Mouse (Mus musculus) CD4-positive naive resting alpha-beta T cell, adult 76 days (primary cell): ENCODE data around the gene Itga1. TPM values are rescaled to one million over a fixed set of nuclear protein-coding genes. Genes with fewer than 3 reads are reported as not detected.

Experiments used
- total RNA-seq: library from RNA; stranded (reverse); gene quantifications from one replicate; pipeline ENCODE4 v1.2.4, GENCODE M21; 2023

Itga1 gene
- 0.35 TPM for total RNA-seq

GRCm38 (mm10) chr13:115101355-115102191 lies at the start of gene Itga1, which contains the start of gene Gm49395:
Itga1 (minus strand) TSS chr13:115101964.
Gm49395 (minus strand) TSS chr13:115101921.

GRCm38 (mm10) chr13:115090069-115090976 lies 11.4 kb downstream of the Itga1 start, which contains the start of gene Pelo:
Pelo (minus strand) TSS chr13:115090186.

GRCm38 (mm10) chr13:114931775-114932294 lies 169.9 kb downstream of the Itga1 start, which contains the start of gene Itga2:
Itga2 (minus strand) TSS chr13:114932100.

Other genes with a start within 250 kb of the Itga1 start
- gene Itga2, start 169.9 kb downstream of the Itga1 start, total RNA-seq = 1.2 TPM
- 10.3 TPM for gene Pelo, start 11.8 kb downstream of the Itga1 start, total RNA-seq
- not detected for gene Gm49395, start within 50 bp of the Itga1 start, total RNA-seq